Mouse (Mus musculus): ENCODE results near the gene Pglyrp3. TPM values are rescaled to one million over a fixed set of nuclear protein-coding genes. Genes with fewer than 3 reads are reported as not detected.

Pglyrp3 gene
- polyA plus RNA-seq (2015; fragmentation: Illumina TruSeq; extraction: RNeasy Lipid Tissue Mini Kit (QIAGEN cat#74804); ENCODE audit: insufficient read depth, low replicate concordance), result not detected

GRCm38 (mm10) chr3:92014283-92014682 is at the start of gene Pglyrp3:
Pglyrp3 (plus strand) TSS chr3:92014583.

Other genes starting within 250 kb of the Pglyrp3 start
- gene Lor, start 68.6 kb downstream of the Pglyrp3 start, polyA plus RNA-seq (2015; fragmentation: Illumina TruSeq; extraction: RNeasy Lipid Tissue Mini Kit (QIAGEN cat#74804); ENCODE audit: insufficient read depth, low replicate concordance), result not detected
- gene Prr9, start 109.4 kb downstream of the Pglyrp3 start, polyA plus RNA-seq (2015; fragmentation: Illumina TruSeq; extraction: RNeasy Lipid Tissue Mini Kit (QIAGEN cat#74804); ENCODE audit: insufficient read depth, low replicate concordance), result not detected
- gene Lelp1, start 128.2 kb downstream of the Pglyrp3 start, polyA plus RNA-seq (2015; fragmentation: Illumina TruSeq; extraction: RNeasy Lipid Tissue Mini Kit (QIAGEN cat#74804); ENCODE audit: insufficient read depth, low replicate concordance), result not detected
- gene Sprr2a1, start 201.2 kb downstream of the Pglyrp3 start, polyA plus RNA-seq (2015; fragmentation: Illumina TruSeq; extraction: RNeasy Lipid Tissue Mini Kit (QIAGEN cat#74804); ENCODE audit: insufficient read depth, low replicate concordance), result not detected
- gene Sprr2a2, start 201.3 kb downstream of the Pglyrp3 start, polyA plus RNA-seq (2015; fragmentation: Illumina TruSeq; extraction: RNeasy Lipid Tissue Mini Kit (QIAGEN cat#74804); ENCODE audit: insufficient read depth, low replicate concordance), result not detected